Mouse (Mus musculus) lung, postnatal 0 days (tissue): Measurements from ENCODE around the gene Cadps. TPM values are rescaled to one million over a fixed set of nuclear protein-coding genes. Genes with fewer than 3 reads are reported as not detected.

Experiments used
- ATAC-seq: fragments of 200-750 bp; cut with Nextera tagmentation; 2 replicates; pipeline ENCODE4 v1.8.0; 2017; ENCODE audit warnings: moderate library complexity
- DNase-seq: peaks from one replicate; pipeline ENCODE4 v3.0.0-alpha.2; 2016; ENCODE audit warnings: low spot score
- H3K27ac ChIP-seq: fragments of 300-500 bp; sonication (generic); 2 replicates; pipeline ENCODE4 v1.5.1; 2014; ENCODE audit warnings: antibody characterized with exemption, mild to moderate bottlenecking, low read length, mixed read lengths
- H3K27me3 ChIP-seq: fragments of 300-500 bp; sonication (generic); replicated peaks from 2 replicates; pipeline ENCODE4 v1.6.1; 2014; ENCODE audit warnings: low read length, mixed read lengths; ENCODE audit not compliant: insufficient read depth
- H3K36me3 ChIP-seq: fragments of 300-500 bp; sonication (generic); 2 replicates; pipeline ENCODE4 v1.6.1; 2014; ENCODE audit warnings: low read length, mixed read lengths; ENCODE audit not compliant: insufficient read depth
- H3K4me1 ChIP-seq: fragments of 300-500 bp; sonication (generic); 2 replicates; pipeline ENCODE4 v1.6.1; 2014; ENCODE audit warnings: antibody characterized with exemption, low read depth, low read length, mixed read lengths; ENCODE audit not compliant: insufficient read depth
- H3K4me2 ChIP-seq: fragments of 300-500 bp; sonication (generic); replicated peaks from 2 replicates; pipeline ENCODE4 v1.6.1; 2014; ENCODE audit warnings: low read depth, mild to moderate bottlenecking, low read length, moderate library complexity, mixed read lengths
- H3K4me3 ChIP-seq: fragments of 300-500 bp; sonication (generic); 2 replicates; pipeline ENCODE4 v1.5.1; 2014; ENCODE audit warnings: low read depth, low read length
- H3K9ac ChIP-seq: fragments of 300-500 bp; sonication (generic); replicated peaks from 2 replicates; pipeline ENCODE4 v1.6.1; 2014; ENCODE audit warnings: low read depth, mild to moderate bottlenecking
- H3K9me3 ChIP-seq: fragments of 300-500 bp; sonication (generic); 2 replicates; pipeline ENCODE4 v1.6.1; 2016; ENCODE audit warnings: low read length, mixed read lengths
- CTCF ChIP-seq: IDR thresholded peaks from 2 replicates; pipeline ENCODE4 v1.5.1; 2016; ENCODE audit warnings: antibody characterized with exemption, mild to moderate bottlenecking
- EP300 ChIP-seq: IDR thresholded peaks from 2 replicates; pipeline ENCODE4 v1.6.1; 2016; ENCODE audit warnings: antibody characterized with exemption, mild to moderate bottlenecking, control low read depth
- WGBS: fragments of 180-500 bp; shearing (Covaris S2); extraction: QIAGEN DNeasy Blood & Tissue Kit; methylation state at CpG from one replicate; pipeline ENCODE4 v1.1.7; 2014; 5-methylcytosine and 5-hydroxymethylcytosine counted together
- polyA plus RNA-seq: library from polyadenylated mRNA; unstranded; fragments of >200 nt; fragmentation: Nextera tagmentation; extraction: Ambion mirVana; gene quantifications from 2 replicates; pipeline ENCODE4 v1.2.1, GENCODE M21; 2015

Gene Cadps
- polyA plus RNA-seq, 1 experiment from 2014 or later, result 0.16 TPM

DNA sequence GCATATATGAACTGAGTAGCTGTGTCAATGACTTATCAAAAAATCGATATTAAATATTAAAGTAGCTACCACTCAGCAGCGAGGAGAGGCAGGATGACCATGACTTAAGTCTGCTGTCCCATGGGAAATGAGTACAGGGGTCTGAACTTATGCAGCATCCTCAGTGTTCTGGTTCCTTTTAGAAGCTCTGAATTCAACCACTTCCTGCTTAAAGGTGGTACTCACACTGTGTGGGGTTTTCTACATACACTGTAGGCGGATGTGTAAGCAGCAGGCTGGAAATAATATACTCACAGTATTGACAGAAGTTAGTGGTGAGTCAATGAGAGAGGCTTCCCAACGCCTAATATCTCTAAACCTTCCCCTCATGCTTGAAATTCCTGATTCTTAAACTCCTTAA lies 215.9 kb downstream of the Cadps start:
- Histone ChIP-seq H3K9me3 (no peaks in the 10 kb centered on the region), H3K4me2 (no peak overlapping the region), H3K4me1 (no peaks in the 10 kb centered on the region), H3K36me3 (no peaks in the 10 kb centered on the region), H3K27ac (no peak overlapping the region), H3K4me3 (no peak overlapping the region), H3K27me3 (no peaks in the 10 kb centered on the region), H3K9ac (no peak overlapping the region)
- DNase-seq, result no peak
- TF ChIP-seq CTCF, result no peak
- ATAC-seq, result no peak
- WGBS, result 68% methylated on average over 4 of the region's 4 CpGs

DNA sequence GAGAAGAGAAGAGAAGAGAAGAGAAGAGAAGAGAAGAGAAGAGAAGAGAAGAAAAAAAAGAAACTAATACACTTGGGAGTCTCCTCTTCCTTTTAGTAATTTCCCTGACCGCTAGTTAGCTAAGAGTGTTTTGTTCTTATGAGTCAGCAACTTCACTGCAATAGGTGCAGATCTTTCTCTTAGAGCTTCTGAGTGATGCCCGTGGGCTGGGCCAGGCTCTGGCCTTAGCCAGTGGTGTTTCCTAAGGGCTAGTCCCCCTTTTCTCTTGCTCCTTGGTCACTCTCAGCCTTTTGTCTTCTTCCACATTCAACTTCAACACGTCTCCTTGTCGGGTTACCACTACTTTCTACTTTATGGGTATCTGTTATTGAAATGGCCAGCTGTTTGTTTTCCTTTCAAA lies 216.7 kb downstream of the Cadps start:
- WGBS, result 76% methylated on average over 4 of the region's 4 CpGs
- TF ChIP-seq EP300 (no peak), CTCF (no peak)
- no peak for ATAC-seq

DNA sequence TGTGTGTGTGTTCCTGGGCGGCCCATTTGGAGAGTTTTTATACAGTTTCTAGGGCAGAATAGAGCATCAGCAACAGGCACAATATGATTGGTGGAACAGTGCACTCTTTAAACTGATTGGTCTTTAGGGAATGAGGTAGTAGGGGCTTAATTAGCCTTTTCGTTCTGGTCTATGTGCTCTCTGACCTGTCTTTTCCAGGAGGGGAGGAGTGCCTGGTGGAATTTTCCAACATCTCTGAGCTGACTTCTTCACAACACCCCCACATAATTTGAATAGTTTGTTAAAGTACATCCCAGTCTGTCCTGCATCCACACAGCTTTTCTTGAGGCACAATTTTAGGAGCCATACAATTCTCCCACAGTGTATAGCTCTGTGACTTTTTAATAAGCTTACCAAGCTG lies 220.8 kb downstream of the Cadps start:
- Histone ChIP-seq H3K4me1 (no peaks in the 10 kb centered on the region), H3K4me2 (no peak overlapping the region), H3K36me3 (no peaks in the 10 kb centered on the region), H3K27me3 (no peaks in the 10 kb centered on the region), H3K9me3 (no peaks in the 10 kb centered on the region), H3K27ac (no peak overlapping the region), H3K9ac (no peak overlapping the region), H3K4me3 (no peak overlapping the region)
- DNase-seq, result no peak
- TF ChIP-seq CTCF, result no peak
- TF ChIP-seq EP300, result no peak
- WGBS, result 77% methylated on average over 2 of the region's 2 CpGs
- no peak for ATAC-seq

More for the DNA sequence above, 216.7 kb downstream of the Cadps start:
- Histone ChIP-seq H3K4me1 (no peaks in the 10 kb centered on the region), H3K9me3 (no peaks in the 10 kb centered on the region), H3K27me3 (no peaks in the 10 kb centered on the region), H3K27ac (no peak overlapping the region), H3K4me2 (no peak overlapping the region), H3K9ac (no peak overlapping the region), H3K36me3 (no peaks in the 10 kb centered on the region), H3K4me3 (no peak overlapping the region)
- DNase-seq, result no peak

DNA sequence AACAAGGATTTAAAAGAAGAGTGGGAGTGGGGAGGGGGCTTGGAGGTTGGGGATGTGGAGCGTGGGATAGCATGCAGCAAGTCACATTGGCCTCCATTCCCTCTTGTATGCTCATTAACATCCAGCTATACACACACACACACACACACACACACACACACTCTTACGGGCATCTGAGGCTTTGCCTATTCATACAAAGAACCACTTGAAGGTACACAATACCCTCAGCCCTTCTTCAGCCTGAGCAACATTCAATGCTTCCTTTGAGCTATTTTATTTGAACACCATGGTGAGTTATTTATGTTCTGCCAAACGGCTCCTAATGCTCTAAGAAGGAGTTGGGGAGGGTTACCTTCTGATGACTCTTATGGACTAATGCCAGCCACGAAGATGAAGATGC lies 227.6 kb downstream of the Cadps start:
- Histone ChIP-seq H3K36me3 (no peaks in the 10 kb centered on the region), H3K27me3 (no peaks in the 10 kb centered on the region), H3K4me2 (no peak overlapping the region), H3K4me1 (no peaks in the 10 kb centered on the region), H3K9me3 (no peaks in the 10 kb centered on the region), H3K27ac (no peak overlapping the region), H3K4me3 (no peak overlapping the region), H3K9ac (no peak overlapping the region)
- ATAC-seq (no peak), DNase-seq (no peak)
- 46% methylated on average over 4 of the region's 4 CpGs for WGBS
- no peak for TF ChIP-seq CTCF
- TF ChIP-seq EP300, result no peak

DNA sequence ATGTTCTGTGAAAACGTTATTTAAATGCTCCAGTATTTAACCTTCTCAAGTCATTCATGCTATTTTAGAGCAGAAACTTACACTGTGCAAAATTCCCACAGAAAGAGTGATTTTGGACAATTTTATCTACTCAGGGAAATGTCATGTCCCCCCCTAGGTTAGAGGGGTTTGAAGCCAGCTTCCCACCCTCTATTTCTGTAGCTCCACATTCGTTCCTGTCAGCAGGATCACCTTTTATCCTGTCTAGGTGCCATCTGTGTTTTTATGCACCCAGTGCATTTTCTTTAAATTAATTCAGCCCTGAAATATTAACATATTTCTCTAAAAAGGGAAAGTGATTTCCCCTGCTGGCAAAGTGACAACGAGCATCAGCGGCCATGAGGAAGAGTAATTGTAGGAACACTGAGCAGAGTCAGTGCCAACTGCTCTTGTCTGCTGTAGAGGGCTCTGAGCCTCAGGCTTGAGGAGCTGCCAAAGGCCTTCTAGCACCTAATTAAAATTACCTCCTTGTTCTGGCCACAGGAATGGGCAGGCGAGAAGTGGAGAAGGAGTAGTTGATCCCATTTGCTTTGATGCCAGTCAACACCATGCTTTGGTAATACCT lies 230.3 kb downstream of the Cadps start:
- Histone ChIP-seq H3K36me3 (no peaks in the 10 kb centered on the region), H3K9ac (no peak overlapping the region), H3K4me3 (no peak overlapping the region), H3K4me1 (no peaks in the 10 kb centered on the region), H3K27me3 (no peaks in the 10 kb centered on the region), H3K27ac (no peak overlapping the region), H3K4me2 (no peak overlapping the region), H3K9me3 (no peaks in the 10 kb centered on the region)
- ATAC-seq, result no peak
- 63% methylated on average over 5 of the region's 5 CpGs for WGBS
- DNase-seq, result no peak
- TF ChIP-seq CTCF, result no peak
- TF ChIP-seq EP300, result no peak

DNA sequence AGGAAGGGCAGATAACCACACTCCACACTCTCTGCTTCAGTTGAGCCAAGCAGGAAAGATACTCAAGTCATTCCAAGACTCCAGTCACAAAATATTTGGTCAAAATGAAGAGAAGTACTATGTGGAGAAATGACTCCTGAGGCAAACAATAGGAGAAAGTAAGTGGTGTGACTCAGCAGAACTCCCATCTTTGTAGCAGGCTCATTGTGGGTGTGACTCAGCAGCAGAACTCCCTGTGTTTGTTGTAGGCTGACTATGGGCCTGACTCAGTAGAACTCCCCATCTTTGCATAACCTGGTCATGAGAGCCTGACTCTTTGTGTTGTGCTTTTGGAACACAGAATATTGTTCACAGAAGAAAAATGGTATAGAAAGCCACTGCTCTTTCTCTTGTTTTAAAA lies 231.1 kb downstream of the Cadps start:
- ATAC-seq, result no peak
- H3K27me3 ChIP-seq, result no peaks in the 10 kb centered on the region
- no peak overlapping the region for H3K27ac ChIP-seq
- no peaks in the 10 kb centered on the region for H3K36me3 ChIP-seq
- H3K4me3 ChIP-seq, result no peak overlapping the region
- no peak for TF ChIP-seq CTCF
- TF ChIP-seq EP300, result no peak
- DNase-seq, result no peak
- no peak overlapping the region for H3K4me2 ChIP-seq
- no peaks in the 10 kb centered on the region for H3K4me1 ChIP-seq
- H3K9ac ChIP-seq, result no peak overlapping the region
- no peaks in the 10 kb centered on the region for H3K9me3 ChIP-seq

DNA sequence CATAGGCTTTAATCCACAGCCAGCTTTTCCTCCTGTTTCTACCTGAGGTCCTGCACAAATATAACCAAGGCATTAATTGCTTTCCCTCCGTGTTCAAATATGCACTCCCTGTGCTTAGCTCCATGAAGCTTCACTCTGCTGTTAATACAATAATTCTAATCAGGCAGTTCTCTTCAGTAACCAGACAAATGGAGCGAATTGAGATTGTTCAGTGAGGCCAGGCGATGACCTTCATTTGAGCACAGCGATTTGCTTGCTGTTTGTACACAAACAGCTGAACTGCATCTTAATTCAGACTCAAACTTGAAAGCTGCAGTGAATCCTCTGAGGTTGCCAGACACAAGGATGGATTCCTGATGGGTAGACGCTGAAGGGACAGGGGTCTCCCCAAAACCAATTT lies 239.3 kb downstream of the Cadps start:
- 82% methylated on average over 5 of the region's 5 CpGs for WGBS
- Histone ChIP-seq H3K4me3 (no peak overlapping the region), H3K4me2 (no peak overlapping the region), H3K27me3 (no peaks in the 10 kb centered on the region), H3K9me3 (no peaks in the 10 kb centered on the region), H3K4me1 (no peaks in the 10 kb centered on the region), H3K27ac (no peak overlapping the region), H3K9ac (no peak overlapping the region), H3K36me3 (no peaks in the 10 kb centered on the region)
- DNase-seq (no peak), ATAC-seq (no peak)
- TF ChIP-seq EP300, result no peak
- TF ChIP-seq CTCF, result no peak
